Mouse (Mus musculus): ENCODE results near the gene Slc35d3. TPM values are rescaled to one million over a fixed set of nuclear protein-coding genes. Genes with fewer than 3 reads are reported as not detected.

The Slc35d3 gene
- polyA plus RNA-seq (2015; fragmentation: Nextera tagmentation; extraction: Ambion mirVana), result 0.14 and 0.23 TPM in 2 replicates

GRCm38 (mm10) chr10:19850998-19851691, at the start of gene Slc35d3:
TSS of gene Slc35d3 (minus strand) at chr10:19851459.

Other genes starting within 250 kb of the Slc35d3 start
- gene Il22ra2, start 229.5 kb downstream of the Slc35d3 start, polyA plus RNA-seq (2015; fragmentation: Nextera tagmentation; extraction: Ambion mirVana), result not detected in 2 replicates
- 0.75 and 0.84 TPM in 2 replicates for gene Il20ra, start 138.9 kb downstream of the Slc35d3 start, polyA plus RNA-seq (2015; fragmentation: Nextera tagmentation; extraction: Ambion mirVana)
- gene Pex7, start 56.2 kb upstream of the Slc35d3 start, polyA plus RNA-seq (2015; fragmentation: Nextera tagmentation; extraction: Ambion mirVana), result 34.3 and 34.8 TPM in 2 replicates
- gene Map3k5, start 83.0 kb upstream of the Slc35d3 start, polyA plus RNA-seq (2015; fragmentation: Nextera tagmentation; extraction: Ambion mirVana), result 2.8 and 3.7 TPM in 2 replicates